Mouse (Mus musculus): ENCODE measurements around the gene Vip.

DNA sequence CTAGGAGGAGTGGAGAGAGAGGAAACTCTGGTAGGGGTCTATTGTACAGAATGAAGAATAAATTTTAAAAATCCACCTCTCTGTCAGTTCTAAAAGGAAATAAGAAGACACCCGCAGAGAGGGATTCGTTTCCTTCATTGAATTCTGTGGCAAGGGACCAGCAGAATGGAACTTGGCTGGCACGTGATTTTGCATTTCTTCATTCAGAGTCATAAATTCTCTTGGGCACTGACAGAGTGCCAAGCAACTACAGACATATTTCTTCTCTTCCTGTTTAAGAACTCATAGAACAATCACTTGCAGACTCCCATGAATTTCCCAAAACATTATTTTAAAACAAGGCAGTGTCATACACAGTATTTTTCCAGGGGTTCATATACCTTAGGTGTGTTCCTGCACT, 30.1 kb upstream of the Vip start:
- TF ChIP-seq EP300 (optimal IDR thresholded peaks at IDR 0.05) (no peak), CTCF (IDR thresholded peaks at IDR 0.05; ENCODE audit: low read depth) (no peak)

Measured in stomach, postnatal 0 days (tissue).